Mouse (Mus musculus) ovary, adult 18-20 months (tissue): ENCODE results near the gene Usf1.

Experiments used
- DNase-seq: peaks from one replicate; pipeline ENCODE4 v3.0.0; 2022; ENCODE audit warnings: low spot score, mixed read lengths

Usf1 gene

GRCm38 (mm10) chr1:171410947-171411484 lies at the start of gene Usf1:
TSS of gene Usf1 (plus strand) at chr1:171411313.
- DNase-seq: peak; percentile 91

GRCm38 (mm10) chr1:171365934-171366333 lies 45.2 kb upstream of the Usf1 start:
- no peak for DNase-seq

GRCm38 (mm10) chr1:171369845-171370556 lies 41.1 kb upstream of the Usf1 start, which contains the start of gene Nectin4:
TSS of gene Nectin4 (plus strand) at chr1:171370099.
- no peak for DNase-seq

GRCm38 (mm10) chr1:171372880-171373279 lies 38.2 kb upstream of the Usf1 start:
- no peak for DNase-seq

GRCm38 (mm10) chr1:171373946-171374345 lies 37.2 kb upstream of the Usf1 start:
- no peak for DNase-seq

GRCm38 (mm10) chr1:171375646-171376097 lies 35.4 kb upstream of the Usf1 start:
- DNase-seq: no peak

GRCm38 (mm10) chr1:171378298-171378697 lies 32.8 kb upstream of the Usf1 start:
- no peak for DNase-seq

- DNase-seq: peak; percentile 30
These were observed 31.0 kb upstream of the Usf1 start for GRCm38 (mm10) chr1:171379935-171380599.

GRCm38 (mm10) chr1:171382096-171382620 lies 29.0 kb upstream of the Usf1 start:
- no peak for DNase-seq

GRCm38 (mm10) chr1:171384361-171384760 lies 26.8 kb upstream of the Usf1 start:
- no peak for DNase-seq

GRCm38 (mm10) chr1:171385171-171385570 lies 25.9 kb upstream of the Usf1 start:
- DNase-seq: no peak

- no peak for DNase-seq
These were observed 24.0 kb upstream of the Usf1 start for GRCm38 (mm10) chr1:171387099-171387498.

- DNase-seq: peak; percentile 12
These were observed 22.6 kb upstream of the Usf1 start, which contains the start of gene Arhgap30 for GRCm38 (mm10) chr1:171388376-171389102. TSS of gene Arhgap30 (plus strand) at chr1:171388954.

- no peak for DNase-seq
These were observed 21.0 kb upstream of the Usf1 start for GRCm38 (mm10) chr1:171390101-171390500.

- no peak for DNase-seq
These were observed 9.3 kb upstream of the Usf1 start for GRCm38 (mm10) chr1:171401821-171402220.

GRCm38 (mm10) chr1:171402991-171403390 lies 8.1 kb upstream of the Usf1 start:
- no peak for DNase-seq

GRCm38 (mm10) chr1:171407263-171407662 lies 3.9 kb upstream of the Usf1 start:
- DNase-seq: no peak

GRCm38 (mm10) chr1:171410231-171410630 lies 882 bp upstream of the Usf1 start:
- no peak for DNase-seq

GRCm38 (mm10) chr1:171411492-171411941 lies 404 bp downstream of the Usf1 start:
- no peak for DNase-seq

GRCm38 (mm10) chr1:171412001-171412441 lies 908 bp downstream of the Usf1 start:
- DNase-seq: no peak

- DNase-seq: no peak
These were observed 1.3 kb downstream of the Usf1 start for GRCm38 (mm10) chr1:171412446-171412845.

- DNase-seq: no peak
These were observed 2.5 kb downstream of the Usf1 start for GRCm38 (mm10) chr1:171413608-171414007.
